Mouse (Mus musculus) layer of hippocampus, adult 2 months (tissue): Measurements from ENCODE around the gene Tmem178b. TPM values are rescaled to one million over a fixed set of nuclear protein-coding genes. Genes with fewer than 3 reads are reported as not detected.

Source experiments
- DNase-seq, 2 experiments: peaks; one replicate each; pipeline ENCODE4 v3.0.0; 2022; ENCODE audit warnings: low spot score in 2 of 2
- H3K27ac ChIP-seq: fragments of 200-600 bp; 2 replicates; pipeline ENCODE4 v1.8.1; 2022
- H3K4me3 ChIP-seq: fragments of 200-600 bp; 2 replicates; pipeline ENCODE4 v1.8.1; 2022; ENCODE audit warnings: mild to moderate bottlenecking
- CTCF ChIP-seq: fragments of 200-600 bp; conservative IDR thresholded peaks from 2 replicates; pipeline ENCODE4 v1.8.1; 2022; ENCODE audit warnings: antibody characterized with exemption, mild to moderate bottlenecking, moderate library complexity
- total RNA-seq, 2 experiments: library from RNA; stranded (reverse); gene quantifications; 2 replicates each; pipeline ENCODE4 v1.2.3; 2021

Gene Tmem178b
- total RNA-seq, 2 experiments from 2014 or later, result 169 to 170 TPM

DNA sequence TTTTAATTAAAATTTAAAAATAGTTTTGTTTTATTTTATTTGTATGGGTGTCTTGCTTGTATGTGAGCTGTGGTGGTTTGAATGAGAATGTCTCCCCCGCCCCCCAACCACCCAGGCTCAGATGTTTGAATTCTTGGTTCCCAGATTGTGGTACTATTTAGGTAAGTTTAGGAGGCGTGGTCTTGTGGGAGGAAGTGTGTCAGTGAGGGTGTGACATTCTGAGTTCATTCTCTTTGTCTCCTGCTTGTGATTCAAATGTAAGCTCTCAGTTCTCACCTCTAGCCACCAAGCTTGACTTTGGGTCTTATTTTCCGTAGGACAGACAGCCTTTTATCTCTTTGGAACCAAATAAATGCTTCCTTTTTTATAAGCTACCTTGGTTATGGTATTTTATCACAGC, 17.7 kb downstream of the Tmem178b start:
- Histone ChIP-seq H3K27ac (no peak overlapping the region), H3K4me3 (no peak overlapping the region)
- no peak for TF ChIP-seq CTCF
- no peak for DNase-seq

GRCm38 (mm10) chr6:39896500-39896899, 23.4 kb downstream of the Tmem178b start:
- DNase-seq, result no peak
- no peak for TF ChIP-seq CTCF
- Histone ChIP-seq H3K4me3 (no peak overlapping the region), H3K27ac (no peak overlapping the region)

GRCm38 (mm10) chr6:39899231-39899630, 26.2 kb downstream of the Tmem178b start:
- H3K4me3 ChIP-seq, result no peak overlapping the region
- H3K27ac ChIP-seq, result no peak overlapping the region
- DNase-seq, result no peak
- TF ChIP-seq CTCF, result no peak

DNA sequence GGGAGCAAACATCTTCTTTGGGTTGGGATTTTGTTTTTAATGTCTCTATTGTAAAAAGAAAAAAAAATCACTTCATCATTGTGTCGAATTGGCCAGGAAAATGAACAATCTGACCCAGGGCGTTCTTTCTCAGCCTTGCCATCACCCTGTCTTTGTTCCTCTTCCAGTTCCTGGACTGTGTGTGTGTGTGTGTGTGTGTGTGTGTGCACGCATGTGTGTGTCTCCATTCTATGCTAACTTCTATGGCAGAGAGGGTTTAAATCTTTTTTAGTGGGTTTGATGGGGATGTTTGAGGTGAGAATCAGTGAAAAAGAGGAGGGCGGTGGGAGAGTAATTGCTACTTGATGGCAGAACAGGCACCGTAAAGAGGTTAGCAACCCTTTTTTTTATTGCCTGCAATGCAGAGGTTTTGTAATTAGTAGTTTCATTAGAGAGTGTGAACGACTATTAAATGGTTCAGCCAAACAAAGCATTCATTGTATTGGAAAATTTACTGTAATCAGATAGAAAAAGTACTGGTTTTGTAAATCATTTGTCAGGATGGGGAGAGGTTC, 30.2 kb downstream of the Tmem178b start:
- Histone ChIP-seq H3K4me3 (no peak overlapping the region), H3K27ac (no peak overlapping the region)
- DNase-seq, result no peak
- no peak for TF ChIP-seq CTCF

DNA sequence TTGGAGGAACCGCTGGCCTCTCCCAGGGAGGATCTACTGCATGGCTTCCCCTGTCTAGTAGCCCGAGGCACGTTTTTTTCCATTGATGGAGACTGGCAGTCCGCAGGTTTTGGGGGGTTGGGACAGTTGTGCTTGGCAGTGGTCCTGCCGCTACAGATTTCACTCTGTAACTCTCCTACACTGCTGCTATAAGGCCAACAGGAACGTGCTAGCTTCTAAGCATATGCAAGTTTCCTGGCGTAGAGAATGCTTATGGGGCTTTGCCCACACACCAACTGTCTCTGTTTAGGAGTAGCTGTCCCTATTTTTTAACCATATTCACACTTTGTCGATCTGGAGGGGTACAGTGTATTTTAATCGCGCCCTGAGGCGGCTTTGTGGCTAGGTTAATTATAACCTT, 30.8 kb downstream of the Tmem178b start:
- H3K27ac ChIP-seq, result no peak overlapping the region
- H3K4me3 ChIP-seq, result no peak overlapping the region
- peak; percentile 64 to 86 for DNase-seq
- TF ChIP-seq CTCF, result no peak

GRCm38 (mm10) chr6:39914956-39915355, 41.9 kb downstream of the Tmem178b start:
- no peak for DNase-seq
- H3K4me3 ChIP-seq, result no peak overlapping the region
- TF ChIP-seq CTCF, result no peak
- no peak overlapping the region for H3K27ac ChIP-seq

GRCm38 (mm10) chr6:39915636-39916281, 42.7 kb downstream of the Tmem178b start:
- TF ChIP-seq CTCF, result no peak
- H3K27ac ChIP-seq, result peak overlapping the region; percentile 63; the same call in 1 of the 2 replicates
- H3K4me3 ChIP-seq, result no peak overlapping the region
- no peak for DNase-seq

DNA sequence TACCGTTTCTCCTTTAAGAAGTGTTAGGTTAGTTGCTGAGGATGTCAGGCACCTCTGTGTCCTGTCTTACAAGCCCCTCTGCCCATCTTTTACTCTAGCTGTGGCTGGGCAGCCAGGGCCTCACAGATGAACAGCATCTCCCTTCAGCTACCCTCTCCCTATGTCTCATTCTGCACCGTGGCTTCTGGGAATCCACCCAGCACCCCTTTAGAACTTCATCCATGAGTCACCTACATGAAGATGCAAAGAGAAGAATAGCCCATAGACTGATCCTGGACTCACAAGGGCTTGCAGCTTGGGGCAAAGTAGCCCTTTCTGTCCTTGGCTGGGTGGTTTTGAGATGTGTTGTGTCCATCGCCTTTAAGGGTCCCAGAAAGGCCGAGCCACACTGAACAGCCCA, 43.4 kb downstream of the Tmem178b start:
- no peak for TF ChIP-seq CTCF

GRCm38 (mm10) chr6:39917242-39917641, 44.2 kb downstream of the Tmem178b start:
- Histone ChIP-seq H3K27ac (peak overlapping the region; percentile 63), H3K4me3 (no peak overlapping the region)
- TF ChIP-seq CTCF, result no peak
- peak in 1 of 2 experiments; percentile 38 for DNase-seq

More for the DNA sequence above, 43.4 kb downstream of the Tmem178b start:
- DNase-seq, result no peak
- Histone ChIP-seq H3K4me3 (no peak overlapping the region), H3K27ac (peak overlapping the region; percentile 63)

- Histone ChIP-seq H3K4me3 (no peak overlapping the region), H3K27ac (peak overlapping the region; percentile 46; the same call in 1 of the 2 replicates)
- no peak for TF ChIP-seq CTCF
- no peak for DNase-seq
Observed at GRCm38 (mm10) chr6:39917729-39918128, 44.7 kb downstream of the Tmem178b start.

DNA sequence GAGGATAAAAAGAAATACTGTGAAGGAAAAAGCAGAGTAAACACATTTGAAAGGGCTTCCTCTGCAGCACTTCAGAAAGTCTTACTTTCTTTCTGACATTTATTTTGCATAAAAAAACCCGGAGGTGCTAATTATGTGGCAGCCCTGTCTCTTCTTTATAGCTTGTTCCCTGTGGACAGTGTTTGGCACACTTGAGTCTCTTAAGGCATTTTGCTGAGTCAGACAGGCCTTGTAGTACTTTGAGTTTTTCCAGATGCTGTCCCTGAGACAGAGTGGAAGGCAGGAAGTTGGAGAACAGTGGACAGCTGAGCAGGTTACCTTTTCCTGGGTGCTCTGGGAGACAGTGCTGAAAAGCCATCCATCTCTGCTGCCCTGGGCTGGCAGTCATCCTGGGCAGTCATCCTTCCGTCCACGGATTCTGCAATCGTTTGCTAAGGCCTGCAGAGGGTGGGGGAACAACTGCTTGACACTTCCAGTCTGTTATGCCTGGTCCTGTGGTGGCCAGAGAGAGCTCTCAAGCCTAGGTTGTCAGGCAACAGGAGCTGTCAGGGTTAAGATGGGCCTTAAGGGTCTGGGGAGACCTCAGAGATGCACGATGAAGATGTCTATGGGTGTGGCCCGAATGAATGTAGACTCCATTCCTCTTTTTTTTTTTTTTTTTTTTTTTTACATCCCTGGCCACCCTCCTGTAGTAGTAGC, 46.1 kb downstream of the Tmem178b start:
- no peak overlapping the region for H3K4me3 ChIP-seq
- TF ChIP-seq CTCF, result no peak
- peak overlapping the region; percentile 23; the same call in 1 of the 2 replicates for H3K27ac ChIP-seq
- DNase-seq, result no peak

GRCm38 (mm10) chr6:39926442-39926841, 53.4 kb downstream of the Tmem178b start:
- TF ChIP-seq CTCF, result no peak

GRCm38 (mm10) chr6:39936590-39936989, 63.5 kb downstream of the Tmem178b start:
- no peak overlapping the region for H3K4me3 ChIP-seq
- no peak for DNase-seq
- TF ChIP-seq CTCF, result no peak
- no peak overlapping the region for H3K27ac ChIP-seq

More at GRCm38 (mm10) chr6:39926442-39926841, 53.4 kb downstream of the Tmem178b start:
- no peak for DNase-seq
- no peak overlapping the region for H3K27ac ChIP-seq
- no peak overlapping the region for H3K4me3 ChIP-seq

DNA sequence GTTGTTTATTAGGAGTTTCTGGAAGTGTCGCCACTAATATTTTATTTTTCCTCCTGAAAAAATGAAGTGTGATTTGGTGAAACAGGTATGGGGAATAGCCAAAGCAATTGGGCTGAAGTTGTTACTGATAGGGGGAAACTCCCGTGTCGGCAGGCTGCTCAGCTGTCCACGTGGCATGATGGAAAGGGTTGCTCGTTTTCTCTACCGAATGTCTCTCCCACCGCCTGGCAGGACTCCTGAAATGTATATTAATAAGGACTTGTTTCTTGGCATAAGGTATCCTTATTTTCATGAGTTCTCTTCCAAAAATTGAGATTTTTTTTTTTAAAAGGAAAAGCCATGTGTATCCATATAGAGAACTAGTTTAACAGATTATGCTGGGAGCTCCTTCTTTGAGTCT, 67.8 kb downstream of the Tmem178b start:
- no peak for DNase-seq
- TF ChIP-seq CTCF, result no peak

More for the DNA sequence above, 67.8 kb downstream of the Tmem178b start:
- Histone ChIP-seq H3K4me3 (no peak overlapping the region), H3K27ac (no peak overlapping the region)
